Mouse (Mus musculus): ENCODE data around the gene A630001G21Rik. TPM values are rescaled to one million over a fixed set of nuclear protein-coding genes. Genes with fewer than 3 reads are reported as not detected.

Gene A630001G21Rik
- total RNA-seq, 2 experiments from 2014 or later, result 0.21 to 0.31 TPM

DNA sequence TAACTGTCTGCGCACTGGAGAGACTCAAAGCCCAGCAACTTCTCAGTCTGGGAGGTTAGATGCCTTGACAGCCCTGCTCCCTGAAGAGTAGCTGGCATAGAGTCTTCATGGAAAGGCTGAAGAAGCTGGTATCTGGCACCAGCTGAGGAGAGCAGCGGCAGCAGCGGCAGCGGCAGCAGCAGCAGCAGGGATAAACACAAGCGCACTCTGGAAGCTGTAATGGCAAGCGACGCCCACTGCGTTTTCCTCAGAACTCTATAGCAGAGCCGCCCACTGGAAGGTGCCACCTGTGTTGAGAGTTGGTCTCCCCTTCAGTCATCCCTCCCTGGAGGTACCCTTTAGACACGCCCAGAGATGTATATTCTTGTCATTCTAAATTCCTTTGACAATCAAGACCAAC is 2.3 kb downstream of the A630001G21Rik start:
- DNase-seq (ENCODE audit: low spot score), result no peak
- intact Hi-C loops (cut with DNase I), result no loop called here

DNA sequence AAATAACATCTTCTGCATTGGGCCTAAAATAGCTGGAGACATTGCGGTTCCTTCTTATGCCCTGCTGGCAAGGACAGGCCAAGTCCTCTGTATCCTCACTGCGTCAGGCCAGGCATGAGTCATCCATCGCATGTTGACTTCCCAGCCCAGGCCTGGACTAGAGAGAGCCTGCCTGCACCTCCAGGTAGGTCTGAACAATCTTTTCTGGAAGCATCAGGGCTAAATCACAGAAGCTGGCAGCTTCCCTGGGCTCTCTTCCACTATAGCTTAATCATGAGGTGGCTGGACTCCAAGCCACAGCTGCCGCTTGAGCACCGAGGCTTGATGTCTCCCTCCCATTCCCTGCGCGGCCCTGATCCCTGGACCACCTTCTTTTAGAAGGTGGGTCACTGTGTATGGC is 3.3 kb downstream of the A630001G21Rik start:
- intact Hi-C loops (cut with DNase I), result no loop called here
- peak; percentile 12 for DNase-seq (ENCODE audit: low spot score)

DNA sequence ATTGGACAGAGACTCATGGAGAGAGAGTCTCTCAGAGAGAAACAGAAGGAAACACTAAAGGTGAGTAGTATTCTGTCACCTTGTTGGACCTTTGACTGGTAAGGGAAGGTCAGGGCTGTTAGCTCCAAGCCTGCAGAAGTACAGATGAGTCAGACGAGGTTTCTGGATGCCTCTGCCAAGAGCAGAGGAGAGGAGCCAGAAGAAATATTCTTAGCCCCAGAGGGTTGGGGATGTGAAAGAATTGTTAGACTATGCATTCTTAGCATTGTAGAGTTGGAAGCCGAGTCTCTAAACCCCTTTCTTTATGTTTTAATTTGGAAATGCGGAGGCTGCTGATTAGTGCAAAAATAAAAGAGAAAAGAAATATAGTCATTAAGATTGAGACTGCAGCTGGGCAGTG is 6.5 kb downstream of the A630001G21Rik start:
- no peak for DNase-seq (ENCODE audit: low spot score)

DNA sequence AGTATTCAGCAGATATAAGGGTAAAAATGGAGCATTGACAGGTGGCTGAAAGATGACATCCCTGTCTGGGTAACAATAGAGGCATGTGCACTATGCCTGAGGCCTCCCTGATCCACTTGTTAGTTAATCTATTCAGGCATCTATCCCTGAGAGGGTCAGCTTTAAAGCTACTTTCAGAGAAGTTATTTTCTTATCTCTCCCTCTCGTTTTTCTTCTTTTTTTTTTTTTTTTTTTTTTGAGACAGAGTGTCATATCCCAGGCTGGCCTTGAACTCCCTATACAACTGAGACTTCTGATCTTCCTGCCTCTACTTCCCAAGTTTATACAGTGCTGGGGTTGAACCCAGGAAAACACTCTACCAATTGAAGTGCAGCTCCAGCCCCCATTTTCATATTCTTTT is 10.7 kb downstream of the A630001G21Rik start:
- no peak for DNase-seq (ENCODE audit: low spot score)
- intact Hi-C loops (cut with DNase I), result no loop called here

More for the DNA sequence above, 6.5 kb downstream of the A630001G21Rik start:
- intact Hi-C loops (cut with DNase I), result no loop called here

DNA sequence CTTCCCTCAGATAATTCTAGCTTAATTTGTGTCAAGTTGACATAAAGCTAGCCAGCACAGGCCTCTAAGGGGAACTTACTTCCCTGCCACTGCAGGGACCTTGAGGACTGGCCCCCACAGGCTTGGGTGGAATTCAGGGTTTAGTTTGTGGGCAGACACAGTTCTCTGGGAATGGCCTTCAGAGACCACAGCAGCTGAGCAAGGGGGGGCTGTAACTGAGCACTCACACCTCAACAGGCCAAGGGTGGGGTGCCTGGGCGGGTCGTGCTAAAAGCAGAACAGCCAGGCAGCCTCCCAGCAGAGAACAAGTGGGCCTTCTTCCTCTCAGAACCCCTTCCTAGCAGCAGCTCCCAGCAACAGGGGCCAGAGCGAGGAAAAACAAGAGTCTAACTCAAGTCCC is 12.3 kb downstream of the A630001G21Rik start:
- intact Hi-C loops (cut with DNase I), result no loop called here
- no peak for DNase-seq (ENCODE audit: low spot score)

DNA sequence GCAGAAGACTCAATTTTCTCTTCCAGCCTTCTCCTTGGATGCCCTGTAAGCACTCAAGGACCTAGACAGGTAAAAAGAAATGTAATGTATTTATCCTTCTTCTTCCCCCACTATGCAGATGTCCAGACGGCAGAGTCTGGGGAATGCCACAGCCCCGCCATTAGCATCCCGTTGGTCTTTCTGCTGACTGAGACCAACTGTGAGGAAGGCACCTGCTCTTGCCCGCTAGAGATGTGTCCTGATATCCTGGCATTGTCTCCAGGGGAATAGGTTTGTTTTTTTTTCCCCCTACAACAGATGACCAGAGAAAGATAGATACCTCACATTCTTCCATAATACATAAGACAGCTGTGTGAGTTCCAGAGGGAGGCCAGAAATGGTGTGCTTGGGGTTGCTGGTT is 14.2 kb downstream of the A630001G21Rik start:
- no peak for DNase-seq (ENCODE audit: low spot score)
- intact Hi-C loops (cut with DNase I), result no loop called here

DNA sequence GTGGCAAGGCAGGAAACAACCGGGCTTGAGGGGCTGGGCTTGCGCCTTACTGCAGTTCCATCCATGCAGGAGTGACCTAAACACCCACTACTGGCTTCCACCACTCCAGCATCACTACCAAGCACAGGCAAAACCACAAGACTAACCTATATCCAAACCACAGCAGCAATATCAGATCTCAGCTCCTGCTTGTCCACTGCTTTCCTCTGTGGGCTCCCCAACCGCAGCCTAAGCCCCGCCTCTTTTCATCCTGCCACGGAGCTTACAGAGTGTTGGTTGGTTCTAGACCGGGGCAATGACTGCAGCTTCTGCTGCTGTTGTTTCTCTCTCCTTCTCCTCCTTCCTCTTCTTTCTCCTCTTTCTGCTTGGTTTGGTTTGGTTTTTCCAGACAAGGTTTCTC is 15.1 kb downstream of the A630001G21Rik start:
- DNase-seq (ENCODE audit: low spot score), result no peak
- intact Hi-C loops (cut with DNase I), result no loop called here

DNA sequence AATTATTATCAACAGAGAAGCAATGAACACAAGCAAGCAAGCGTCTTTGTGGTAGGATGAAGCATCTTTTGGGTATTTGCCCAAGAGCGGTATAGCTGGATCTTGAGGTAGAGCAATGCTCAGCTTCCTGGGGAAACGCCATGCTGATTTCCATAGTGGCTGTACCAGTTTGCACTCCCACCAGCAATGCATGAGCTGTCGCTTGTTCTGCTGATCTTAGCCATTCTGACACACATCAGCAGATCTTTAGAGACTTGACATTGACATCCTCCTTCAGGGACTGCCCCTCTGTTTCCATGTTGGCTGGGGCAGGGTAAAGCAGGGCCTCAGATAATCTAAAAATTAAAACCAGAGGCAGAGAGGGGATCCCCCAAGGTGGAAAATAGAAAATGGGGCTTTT is 16.8 kb downstream of the A630001G21Rik start:
- intact Hi-C loops (cut with DNase I), result no loop called here

DNA sequence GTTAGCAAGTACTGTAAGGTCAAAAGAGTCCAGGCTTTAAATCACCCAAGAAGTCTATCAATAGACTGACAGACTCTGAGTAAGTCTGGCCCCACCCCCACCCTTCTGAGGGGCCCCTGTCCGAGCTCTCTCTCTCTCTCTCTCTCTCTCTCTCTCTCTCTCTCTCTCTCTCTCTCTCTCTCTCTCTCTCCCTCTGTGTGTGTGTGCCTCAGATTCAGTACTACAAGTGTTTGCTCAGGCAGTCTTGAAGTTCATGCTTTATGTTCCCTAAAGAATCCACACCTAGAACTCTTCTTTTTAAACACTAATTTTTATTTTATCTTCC is 19.5 kb downstream of the A630001G21Rik start:
- no peak for DNase-seq (ENCODE audit: low spot score)
- intact Hi-C loops (cut with DNase I), result no loop called here

More for the DNA sequence above, 16.8 kb downstream of the A630001G21Rik start:
- no peak for DNase-seq (ENCODE audit: low spot score)

DNA sequence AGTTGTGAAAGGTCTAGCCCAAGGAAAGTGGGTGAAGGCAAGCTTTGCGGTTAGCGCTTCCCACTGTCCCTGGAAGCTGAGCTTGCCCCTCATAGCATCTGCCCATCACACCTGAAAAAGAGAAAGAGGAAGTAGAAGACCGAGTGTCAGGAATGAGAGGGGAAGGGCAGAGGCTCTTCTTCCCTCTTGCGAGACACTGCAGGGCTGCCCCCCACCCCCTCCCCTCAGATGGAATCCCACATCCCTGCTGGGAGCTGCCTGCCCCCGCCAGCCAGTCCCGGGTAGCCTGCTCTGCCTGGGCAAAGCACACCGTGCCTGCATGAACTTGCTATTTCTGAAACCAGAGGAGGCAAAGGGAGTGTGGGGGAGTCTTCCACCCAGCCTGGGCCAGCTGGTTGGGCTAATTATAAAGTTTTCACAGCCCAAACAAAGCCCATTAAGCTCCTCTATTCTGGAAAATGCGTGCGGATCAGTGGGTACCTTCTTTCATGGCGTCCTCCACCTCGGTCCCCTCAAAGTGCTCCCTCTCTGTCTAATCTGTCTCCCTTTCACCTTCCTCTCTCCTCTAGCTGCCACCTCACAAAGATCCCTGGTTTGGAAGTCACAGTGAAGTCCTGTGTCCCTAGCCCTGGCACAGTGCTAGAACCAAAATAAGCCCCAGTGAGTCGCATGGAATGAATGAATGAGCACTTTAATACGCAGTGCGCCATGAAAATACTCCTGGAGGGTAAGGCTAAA is 20.0 kb downstream of the A630001G21Rik start:
- no peak for DNase-seq (ENCODE audit: low spot score)
- intact Hi-C loops (cut with DNase I), result no loop called here

DNA sequence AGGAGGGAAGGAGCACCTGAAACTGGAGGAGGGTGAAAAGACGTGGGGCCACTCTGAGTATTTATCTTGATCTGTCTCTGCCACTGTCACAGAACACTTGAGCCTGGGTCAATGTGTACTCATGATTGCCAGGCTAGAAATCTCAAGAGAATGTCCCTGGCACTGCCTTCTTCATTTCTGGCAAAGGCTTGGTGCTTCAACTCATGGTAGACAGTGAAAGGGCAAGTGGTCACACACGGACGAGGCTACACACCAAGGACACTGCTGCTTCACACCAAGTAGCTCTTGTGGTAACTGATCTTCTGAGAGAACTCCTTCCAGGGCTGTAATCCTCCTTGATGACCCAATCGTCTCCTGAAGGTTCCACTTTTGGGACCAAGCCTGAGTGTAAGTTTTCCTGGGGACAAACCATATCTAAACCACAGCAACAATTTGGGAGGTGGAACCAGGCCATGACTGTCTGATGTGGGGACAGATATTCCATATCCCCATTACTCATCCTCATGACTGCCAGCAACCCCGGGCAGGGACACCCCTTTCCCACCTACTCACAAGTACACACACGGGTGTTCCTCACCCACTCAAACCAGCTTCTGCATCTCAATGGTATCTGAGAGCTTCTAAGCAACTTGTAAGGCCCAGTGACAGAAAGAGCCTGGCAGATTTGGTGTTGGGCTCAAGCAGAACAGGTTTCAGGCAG is 20.8 kb downstream of the A630001G21Rik start:
- DNase-seq (ENCODE audit: low spot score), result no peak
- intact Hi-C loops (cut with DNase I), result no loop called here

DNA sequence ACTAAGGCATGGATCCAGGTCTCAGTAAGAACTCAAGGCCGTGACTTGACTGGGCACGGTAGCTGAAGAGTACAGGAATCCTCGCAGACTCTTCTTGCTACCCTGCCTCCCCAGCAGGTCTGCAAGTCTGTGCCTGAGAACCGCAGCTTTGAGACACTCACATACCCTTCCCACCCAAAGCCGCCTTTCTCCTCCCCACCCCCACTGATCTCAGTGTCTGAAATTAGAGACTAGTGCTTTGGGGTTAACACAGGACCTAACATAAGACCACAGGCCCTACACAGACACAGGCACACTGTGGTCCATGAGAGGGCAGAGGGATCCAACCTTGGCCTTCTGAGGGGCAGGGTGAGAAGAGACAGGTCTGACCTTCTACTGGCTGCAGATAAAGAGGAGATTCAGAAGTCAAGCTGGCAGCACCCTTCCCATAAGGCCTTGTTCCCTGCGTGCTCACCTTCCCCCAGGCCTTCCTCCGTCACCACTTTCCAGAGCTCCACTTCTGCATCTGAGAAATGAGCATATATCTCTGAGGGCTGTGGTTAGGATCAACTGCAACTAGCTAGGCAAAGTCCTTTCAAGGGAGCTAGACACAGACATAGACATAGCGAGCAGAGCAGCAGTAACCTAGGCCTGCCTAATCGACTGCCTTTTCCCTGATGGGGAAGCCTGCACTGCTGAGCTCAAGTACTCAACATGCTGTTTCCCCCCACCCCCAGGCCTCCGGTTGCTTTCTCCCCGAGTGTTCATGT is 26.3 kb downstream of the A630001G21Rik start:
- intact Hi-C loops (cut with DNase I), result no loop called here
- no peak for DNase-seq (ENCODE audit: low spot score)

DNA sequence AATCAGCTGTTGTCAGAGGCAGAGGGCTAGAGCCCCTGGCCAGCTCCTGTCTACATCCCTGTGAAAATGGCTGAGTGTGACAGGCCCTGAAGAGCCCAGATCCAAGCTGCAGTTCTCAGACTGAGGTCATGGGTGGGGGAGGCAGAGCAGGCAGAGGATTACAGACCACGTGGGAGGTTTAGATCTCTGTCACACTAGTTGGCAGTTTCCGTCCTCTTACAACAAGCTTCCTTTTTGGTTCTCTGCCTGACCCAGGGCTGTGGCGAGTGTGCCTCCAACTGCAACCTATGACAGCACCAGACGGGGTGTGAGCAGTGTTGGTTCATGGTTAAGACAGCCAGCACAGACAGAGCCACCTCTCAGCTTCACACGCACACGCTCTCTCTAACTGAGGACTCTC is 26.9 kb downstream of the A630001G21Rik start:
- intact Hi-C loops (cut with DNase I), result no loop called here
- peak; percentile 17 for DNase-seq (ENCODE audit: low spot score)

DNA sequence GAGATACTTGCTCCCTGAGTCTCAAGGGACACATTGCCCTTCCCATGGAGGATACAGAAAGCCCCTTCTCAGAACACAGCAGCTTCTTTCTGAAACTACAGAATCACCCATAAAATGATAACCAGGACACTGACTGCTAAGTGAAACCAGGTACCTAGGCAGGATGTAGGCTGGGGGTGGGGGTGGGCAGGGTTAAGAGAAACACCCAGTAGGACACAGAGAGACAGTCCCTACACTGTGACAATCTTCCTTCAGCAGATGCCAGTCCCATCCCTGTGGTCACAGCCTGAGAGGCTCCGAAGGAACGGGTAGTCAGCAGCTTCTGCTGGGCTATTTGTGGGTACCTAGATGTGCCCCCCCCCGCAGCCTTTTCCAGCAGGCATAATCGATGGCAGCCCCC is 27.8 kb downstream of the A630001G21Rik start:
- intact Hi-C loops (cut with DNase I), result no loop called here
- no peak for DNase-seq (ENCODE audit: low spot score)

DNA sequence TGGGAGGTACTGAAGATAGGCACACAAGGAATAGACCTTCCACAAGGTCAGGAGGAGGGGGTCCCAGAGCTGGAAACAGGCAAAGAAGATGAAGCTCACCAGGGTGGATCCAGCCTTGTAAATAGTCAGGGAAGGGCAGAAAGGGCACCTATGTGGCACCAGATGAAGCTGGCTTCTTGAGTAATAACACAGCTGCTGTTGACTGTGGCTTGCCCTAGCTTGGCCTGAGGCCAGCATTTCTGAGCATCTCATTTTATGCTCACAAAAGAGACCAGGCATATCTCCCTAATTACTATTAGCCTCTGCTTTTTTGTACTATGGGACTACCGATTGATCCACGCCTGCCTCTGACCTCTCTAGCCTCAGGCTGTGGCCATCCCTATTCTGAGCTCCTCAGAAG is 28.6 kb downstream of the A630001G21Rik start:
- intact Hi-C loops (cut with DNase I), result no loop called here
- no peak for DNase-seq (ENCODE audit: low spot score)

DNA sequence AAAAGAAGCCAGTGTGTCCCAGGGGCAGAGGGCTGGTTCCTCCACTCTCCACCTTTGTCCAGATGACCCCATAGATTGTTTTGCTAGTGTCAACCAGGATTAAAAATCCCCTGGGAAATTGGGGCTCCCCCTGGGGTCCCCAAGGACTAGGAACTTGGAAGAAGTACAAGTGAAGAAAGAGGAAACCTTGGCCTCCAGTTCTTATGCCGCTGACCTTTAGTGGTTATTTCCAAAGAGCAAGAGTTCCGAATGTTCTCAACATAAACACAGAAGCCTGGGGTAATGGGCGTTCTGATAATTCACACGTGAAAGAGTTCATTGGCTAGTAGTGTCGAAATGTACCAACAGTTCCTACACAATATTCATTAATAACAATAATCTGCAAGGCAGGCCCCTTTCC is 31.9 kb downstream of the A630001G21Rik start:
- intact Hi-C loops (cut with DNase I), result no loop called here
- no peak for DNase-seq (ENCODE audit: low spot score)

DNA sequence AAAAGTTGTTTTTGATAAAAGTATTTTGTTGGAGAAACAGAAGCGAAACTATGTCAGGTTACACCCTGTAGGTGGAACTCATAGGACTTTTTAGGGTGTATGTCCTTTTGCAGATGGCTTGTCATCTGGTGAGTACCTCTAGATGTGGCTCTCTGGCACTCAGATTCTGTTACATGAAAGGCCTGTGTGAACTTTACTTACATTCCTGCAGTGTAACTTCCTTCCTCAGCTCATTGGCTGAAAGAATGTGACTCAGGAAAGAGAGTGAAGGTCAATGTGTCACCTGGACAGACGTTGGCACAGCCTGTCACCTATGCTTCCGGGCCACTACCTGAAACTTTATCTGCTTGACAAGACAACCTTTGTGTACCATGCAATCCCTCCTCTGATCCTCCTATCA is 33.9 kb downstream of the A630001G21Rik start:
- intact Hi-C loops (cut with DNase I), result no loop called here
- no peak for DNase-seq (ENCODE audit: low spot score)

DNA sequence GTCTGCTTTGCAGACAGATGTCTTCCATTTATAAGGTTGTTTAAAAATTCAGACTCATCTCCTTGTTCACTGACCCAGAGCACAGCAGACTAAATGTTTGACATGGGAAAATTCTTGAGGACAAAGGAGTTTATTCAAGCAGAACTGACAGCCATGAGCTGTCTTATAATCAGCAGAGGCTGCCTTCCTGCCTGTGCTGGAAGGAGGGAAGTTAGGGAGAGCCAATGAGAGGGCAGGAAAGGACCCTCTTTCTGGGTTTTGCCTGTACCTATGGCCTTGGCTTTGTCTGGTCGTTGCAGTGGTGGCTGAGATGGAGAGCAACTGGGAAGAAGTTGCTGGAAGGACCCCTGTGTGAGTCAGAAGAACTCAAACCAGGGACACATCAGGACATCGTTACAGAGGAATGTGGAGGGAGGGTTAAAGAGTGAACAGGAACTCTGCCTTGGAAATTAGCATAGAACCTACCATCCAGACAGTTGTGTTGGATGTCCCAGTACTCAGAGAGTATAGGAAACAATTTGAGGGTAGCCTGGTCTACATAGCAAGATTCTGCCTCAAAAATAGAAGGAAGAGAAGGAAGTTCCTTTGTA is 35.4 kb downstream of the A630001G21Rik start:
- intact Hi-C loops (cut with DNase I), result no loop called here
- no peak for DNase-seq (ENCODE audit: low spot score)

DNA sequence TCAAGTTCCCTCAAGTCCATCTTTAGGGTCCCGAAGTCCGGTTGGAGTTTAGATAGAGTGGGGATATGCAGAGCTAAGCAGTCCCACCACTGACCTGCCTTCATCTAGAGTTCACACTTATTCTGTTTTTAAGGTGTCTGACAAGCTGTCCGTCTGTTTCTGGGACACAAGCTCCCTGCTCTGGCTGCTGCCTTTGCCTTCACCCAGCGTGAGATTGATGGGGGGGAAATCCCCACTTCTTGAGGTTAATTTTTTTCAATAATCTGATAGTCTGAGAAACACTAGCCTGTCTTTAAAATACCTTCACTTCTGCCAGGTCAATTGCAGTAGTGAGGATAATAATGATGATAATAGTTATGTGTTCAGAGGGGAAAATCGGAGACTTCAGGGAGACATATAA is 36.1 kb downstream of the A630001G21Rik start:
- DNase-seq (ENCODE audit: low spot score), result no peak
- intact Hi-C loops (cut with DNase I), result no loop called here

DNA sequence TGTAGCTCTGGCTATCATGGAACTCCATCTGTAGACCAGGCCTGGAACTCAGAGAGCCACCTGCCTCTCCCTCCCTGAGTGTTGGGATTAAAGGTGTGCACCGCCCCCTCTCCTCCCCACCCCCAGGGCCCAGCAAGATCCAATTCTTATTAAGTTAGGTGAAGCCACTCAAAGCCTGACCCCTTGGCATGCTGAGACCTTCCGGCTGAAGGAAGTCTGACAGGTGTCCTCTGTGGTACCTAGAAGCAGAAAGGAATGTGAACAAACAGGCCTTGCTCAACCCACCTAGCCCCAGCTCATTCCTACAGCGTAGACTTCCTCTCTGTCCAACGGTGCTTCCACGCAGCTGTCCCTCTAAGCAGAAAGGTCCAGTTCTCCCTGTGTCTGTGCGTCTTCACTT is 37.5 kb downstream of the A630001G21Rik start:
- intact Hi-C loops (cut with DNase I), result no loop called here
- no peak for DNase-seq (ENCODE audit: low spot score)

DNA sequence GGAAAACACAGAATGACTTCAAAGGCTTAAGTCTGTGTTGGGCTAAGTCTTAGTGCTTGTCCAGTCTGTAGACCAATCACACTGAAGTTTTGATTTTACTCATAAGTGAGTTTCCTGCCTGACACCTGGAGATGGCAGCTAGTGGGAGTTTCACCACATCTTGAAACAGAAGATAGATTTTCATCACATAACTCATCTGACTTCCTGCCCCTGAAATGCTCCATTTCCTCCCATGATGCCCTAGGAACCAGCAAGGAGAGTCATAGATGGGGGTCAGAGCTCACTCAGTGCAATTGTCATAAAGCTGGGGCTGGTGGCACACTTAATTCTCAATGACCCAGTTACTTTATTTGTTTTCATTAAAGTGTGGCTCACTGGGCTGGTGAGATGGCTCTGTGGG is 38.6 kb downstream of the A630001G21Rik start:
- intact Hi-C loops (cut with DNase I), result no loop called here

More for the DNA sequence above, 38.6 kb downstream of the A630001G21Rik start:
- DNase-seq (ENCODE audit: low spot score), result no peak
